Mouse (Mus musculus) left cerebral cortex, adult 18-20 months (tissue): ENCODE data around the gene Eif2ak3. TPM values are rescaled to one million over a fixed set of nuclear protein-coding genes. Genes with fewer than 3 reads are reported as not detected.

Experiments
- DNase-seq, 2 experiments: peaks; one replicate each; pipeline ENCODE4 v3.0.0; 2021 to 2022; ENCODE audit warnings: low spot score in 2 of 2, mixed read lengths in 1 of 2
- total RNA-seq, 2 experiments: library from RNA; stranded (reverse); gene quantifications; 2 replicates each; pipeline ENCODE4 v1.2.3; 2021

Eif2ak3 gene
- total RNA-seq, 2 experiments from 2014 or later: 25.3 to 27.5 TPM

DNA sequence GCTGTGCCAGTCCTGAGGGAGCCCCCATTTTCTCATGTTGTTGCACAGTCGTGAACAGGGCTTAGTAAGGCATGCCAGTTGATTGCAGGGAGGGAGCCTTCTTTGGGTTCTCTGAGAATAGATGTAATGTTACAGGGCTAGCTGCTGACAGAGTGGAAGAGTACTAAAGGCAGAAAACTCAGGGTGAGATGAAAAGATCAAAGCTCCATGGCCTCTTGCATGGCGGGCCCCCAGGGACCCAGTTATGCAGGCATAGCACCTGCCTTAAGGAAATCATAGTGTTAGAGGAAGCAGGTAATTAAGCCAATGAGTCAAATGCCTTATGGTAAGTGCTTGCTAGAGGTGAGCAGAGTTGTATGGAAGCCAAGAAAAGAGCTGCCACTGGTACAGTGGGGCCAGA is 14.9 kb upstream of the Eif2ak3 start:
- no peak for DNase-seq

- DNase-seq: no peak
Observed at GRCm38 (mm10) chr6:70830552-70830951, 13.8 kb upstream of the Eif2ak3 start.

DNA sequence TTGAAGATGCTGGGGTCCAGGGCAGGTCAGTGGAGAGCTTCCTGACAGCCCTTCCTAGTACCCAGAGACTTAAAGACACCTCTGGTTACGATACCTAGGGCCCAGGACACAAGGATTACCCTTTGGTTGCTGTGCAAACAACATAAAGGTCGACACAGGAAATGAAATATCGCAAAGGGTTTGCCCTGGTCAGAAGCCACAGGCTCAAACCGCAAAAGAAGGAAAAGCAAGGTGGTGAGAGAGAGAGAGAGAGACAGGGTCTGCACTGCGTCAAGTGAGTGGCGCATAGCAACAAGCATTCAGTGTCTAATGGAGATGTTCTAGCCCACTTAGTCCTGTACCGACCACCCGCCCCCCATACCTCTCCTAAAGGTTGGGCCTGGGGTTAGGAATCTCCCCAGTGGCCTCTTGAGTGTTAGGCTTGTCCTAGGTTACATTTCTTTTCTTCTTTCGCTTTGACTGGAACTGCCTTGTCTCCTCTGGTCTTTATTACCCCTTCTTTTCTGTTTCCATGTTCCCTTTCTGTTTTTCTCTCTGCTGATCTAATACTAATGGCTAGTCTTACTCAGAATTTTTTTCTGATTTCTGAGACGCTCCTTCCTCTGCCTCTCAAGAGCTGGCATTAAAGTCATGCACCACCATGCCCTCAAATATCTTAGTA is 13.0 kb upstream of the Eif2ak3 start:
- DNase-seq: no peak

DNA sequence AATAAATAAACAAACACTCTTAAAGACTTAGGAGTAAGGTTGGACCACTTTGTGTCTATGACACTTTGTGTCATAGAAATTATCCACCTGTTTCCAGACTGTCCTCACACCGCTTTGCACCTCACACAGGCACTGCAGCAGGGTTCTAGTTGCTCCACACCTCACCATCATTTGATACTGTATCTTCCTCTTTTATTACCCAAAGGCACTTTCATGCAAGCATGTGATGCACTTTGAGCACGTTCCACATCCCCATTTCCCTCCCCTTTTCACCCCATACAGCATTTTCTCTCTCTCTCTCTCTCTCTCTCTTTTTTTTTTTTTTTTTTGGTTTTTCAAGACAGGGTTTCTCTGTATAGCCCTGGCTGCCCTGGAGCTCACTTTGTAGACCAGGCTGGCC is 7.0 kb upstream of the Eif2ak3 start:
- DNase-seq: no peak

DNA sequence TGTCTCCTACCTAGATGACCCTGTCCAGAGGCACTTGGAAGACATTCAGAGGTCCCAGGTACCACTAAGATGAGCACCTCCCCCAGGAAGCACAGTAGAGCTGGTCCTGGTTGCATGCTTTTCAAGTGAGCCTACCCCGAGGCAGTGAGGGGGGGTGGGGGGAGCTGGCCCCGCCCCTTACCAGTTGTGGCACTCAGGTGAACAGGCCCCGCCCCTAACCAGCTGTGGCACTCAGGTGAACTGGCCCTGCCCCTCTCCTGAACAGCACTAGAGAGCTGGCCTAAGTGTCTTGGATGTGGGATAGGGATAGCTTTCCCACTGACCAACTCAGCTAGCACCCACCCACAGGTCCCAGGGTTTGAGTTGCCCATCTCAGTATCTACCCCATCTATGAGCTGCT is 5.8 kb upstream of the Eif2ak3 start:
- DNase-seq: no peak

DNA sequence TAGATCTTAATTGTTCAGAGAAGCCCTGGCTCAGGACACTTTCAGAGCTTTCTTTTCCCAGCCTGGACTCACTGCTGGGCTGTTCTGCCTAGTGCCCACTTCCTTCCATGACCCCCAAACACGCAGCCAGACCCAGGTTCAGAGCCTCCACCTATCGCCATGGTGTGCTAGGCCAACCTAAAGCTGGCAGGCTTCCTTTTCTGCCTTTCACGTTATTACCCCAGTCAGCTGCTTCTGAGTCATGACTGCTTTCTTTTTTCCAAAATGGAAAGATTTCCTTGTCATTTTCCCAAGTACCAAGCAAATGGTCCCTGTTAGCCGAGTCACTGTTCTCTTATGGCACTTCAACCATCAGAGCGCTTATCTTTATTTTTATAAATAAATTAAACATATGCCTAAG is 4.0 kb upstream of the Eif2ak3 start:
- no peak for DNase-seq

DNA sequence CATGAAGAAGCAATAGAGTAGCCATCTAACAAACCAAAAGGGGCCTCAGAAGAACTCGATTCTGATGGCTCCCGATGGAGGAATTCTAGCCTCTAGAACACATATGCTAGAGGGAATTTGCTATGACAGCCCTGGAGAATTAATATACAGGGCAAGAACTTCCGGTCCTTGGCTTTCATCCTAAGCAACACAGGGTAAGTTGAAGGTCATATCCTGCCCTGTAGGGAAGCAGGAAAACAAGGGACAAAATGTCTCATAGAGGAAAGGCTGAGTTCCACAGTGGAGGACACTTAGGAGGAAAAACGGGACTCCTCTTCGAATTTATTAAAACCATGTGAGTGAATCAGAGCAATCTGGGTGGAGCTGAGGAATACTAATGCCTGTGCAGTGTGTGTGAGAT is 1.3 kb upstream of the Eif2ak3 start:
- DNase-seq: no peak

DNA sequence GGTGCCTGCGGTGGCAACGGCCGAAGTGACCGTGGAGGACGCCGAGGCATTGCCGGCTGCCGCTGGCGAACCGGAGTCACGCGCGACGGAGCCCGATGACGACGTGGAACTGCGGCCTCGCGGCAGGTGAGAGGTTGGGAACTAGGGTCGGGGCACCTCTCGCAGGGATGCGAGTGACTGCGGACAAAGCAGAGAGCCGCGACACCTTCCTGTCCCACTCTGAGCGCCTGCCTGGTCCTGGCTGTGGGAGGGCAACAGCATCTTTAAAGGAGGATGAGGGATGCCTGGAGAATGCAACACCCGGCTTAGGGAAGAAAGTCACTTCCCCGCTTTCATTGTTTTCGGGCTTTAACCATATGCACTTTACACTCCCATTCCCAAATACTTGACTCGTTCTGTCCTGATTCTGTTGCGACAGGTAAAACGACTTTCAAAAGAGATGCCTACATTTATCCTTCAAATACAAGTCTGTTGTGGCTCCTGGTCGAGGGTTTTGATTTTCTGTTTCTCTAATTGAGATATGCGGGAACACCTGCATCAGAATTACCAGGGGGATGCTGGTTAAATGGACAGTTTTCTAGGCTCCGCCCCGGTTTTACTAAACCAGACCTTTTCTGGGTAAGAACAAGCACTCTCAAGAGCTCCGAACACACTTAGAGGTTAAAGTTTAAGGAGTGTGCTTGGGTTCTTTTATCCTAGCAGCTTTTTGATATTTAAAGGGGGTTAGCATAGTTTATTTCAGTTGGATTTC is 756 bp downstream of the Eif2ak3 start:
- DNase-seq: peak; percentile 16 to 49

GRCm38 (mm10) chr6:70847386-70847785 is 3.1 kb downstream of the Eif2ak3 start:
- DNase-seq: no peak

GRCm38 (mm10) chr6:70853371-70853770 is 9.1 kb downstream of the Eif2ak3 start:
- no peak for DNase-seq

- DNase-seq: no peak
Observed at GRCm38 (mm10) chr6:70855529-70856309, 11.4 kb downstream of the Eif2ak3 start.

GRCm38 (mm10) chr6:70862726-70863125 is 18.4 kb downstream of the Eif2ak3 start:
- DNase-seq: no peak

- no peak for DNase-seq
Observed at GRCm38 (mm10) chr6:70864285-70864684, 20.0 kb downstream of the Eif2ak3 start.

DNA sequence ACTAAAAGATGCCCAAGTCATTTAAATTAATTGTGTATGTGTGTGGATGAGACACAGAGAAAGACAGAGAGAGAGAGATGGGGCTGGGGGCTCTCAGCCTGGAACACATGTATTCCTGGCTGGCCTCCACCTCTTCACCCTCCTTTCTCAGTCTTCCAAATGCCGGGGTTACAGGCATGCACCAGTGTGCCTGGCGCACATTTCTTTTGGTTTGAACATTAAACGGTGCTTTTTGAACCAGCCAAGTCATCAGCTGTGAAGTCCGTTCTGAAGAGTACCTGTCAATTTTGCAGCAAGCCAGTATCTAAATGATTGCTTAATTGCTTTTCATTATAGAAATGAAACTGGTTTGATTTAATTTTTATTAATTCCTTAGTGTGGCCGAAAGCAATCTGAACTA is 22.4 kb downstream of the Eif2ak3 start:
- DNase-seq: no peak

DNA sequence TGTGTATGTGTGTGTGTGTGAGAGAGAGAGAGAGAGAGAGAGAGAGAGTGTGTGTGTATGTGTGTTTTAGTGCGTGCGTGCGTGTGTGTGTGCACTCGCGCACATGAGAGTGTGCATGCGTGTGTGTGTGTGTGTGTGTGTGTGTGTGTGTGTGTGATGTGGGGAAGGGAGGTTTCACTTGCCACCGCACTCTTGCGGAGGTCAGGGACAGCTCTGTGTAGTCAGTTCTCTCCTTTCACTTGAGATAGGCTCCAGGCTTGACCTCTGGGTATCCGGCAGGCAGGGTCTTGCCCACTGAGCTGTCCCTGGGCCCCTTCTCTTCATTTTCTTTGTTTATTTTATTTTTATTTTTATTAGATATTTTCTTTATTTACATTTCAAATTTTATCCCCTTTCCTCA is 23.0 kb downstream of the Eif2ak3 start:
- DNase-seq: no peak

- peak in 1 of 2 experiments; percentile 8 for DNase-seq
Observed at GRCm38 (mm10) chr6:70871511-70871980, 27.2 kb downstream of the Eif2ak3 start.

DNA sequence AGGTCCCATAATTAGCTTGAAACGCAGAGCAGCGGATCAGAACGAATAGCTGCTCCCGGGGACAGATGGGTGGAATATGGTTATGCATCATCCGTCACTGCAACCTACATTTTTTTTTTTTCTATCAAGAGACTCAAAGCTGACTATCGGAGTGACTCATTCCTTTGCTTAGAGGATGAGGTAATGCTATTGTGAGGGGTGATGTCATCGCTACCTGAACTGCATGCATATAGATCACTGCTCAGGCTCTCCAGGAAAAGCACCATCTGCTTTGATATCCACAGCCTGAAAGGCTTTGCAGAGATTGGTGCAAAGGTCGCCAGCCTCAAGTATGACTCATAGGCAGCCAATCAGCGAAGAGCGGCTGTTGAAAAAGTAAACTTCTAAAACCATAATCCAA is 27.8 kb downstream of the Eif2ak3 start:
- DNase-seq: peak; percentile 42 to 48

DNA sequence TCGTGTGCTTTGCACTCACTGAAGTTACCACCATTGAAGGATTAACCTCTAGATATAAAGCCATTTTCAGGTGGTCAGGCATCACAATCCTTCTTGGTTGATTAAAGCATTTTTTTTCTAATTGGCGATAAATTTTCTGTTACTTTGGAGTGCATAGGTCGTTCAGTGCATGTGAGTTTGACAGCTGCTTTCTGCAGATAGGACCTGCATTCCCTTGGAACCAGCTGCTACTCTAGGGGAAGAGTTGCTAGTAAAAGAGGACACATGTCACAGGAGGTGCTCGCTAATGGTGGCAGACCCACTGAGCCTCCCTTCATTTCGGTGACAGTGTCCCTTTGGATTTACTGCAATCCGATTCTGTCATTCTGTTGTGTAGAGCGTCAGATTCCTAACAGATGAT is 28.3 kb downstream of the Eif2ak3 start:
- DNase-seq: no peak

GRCm38 (mm10) chr6:70874035-70874775 is 29.9 kb downstream of the Eif2ak3 start:
- DNase-seq: no peak

DNA sequence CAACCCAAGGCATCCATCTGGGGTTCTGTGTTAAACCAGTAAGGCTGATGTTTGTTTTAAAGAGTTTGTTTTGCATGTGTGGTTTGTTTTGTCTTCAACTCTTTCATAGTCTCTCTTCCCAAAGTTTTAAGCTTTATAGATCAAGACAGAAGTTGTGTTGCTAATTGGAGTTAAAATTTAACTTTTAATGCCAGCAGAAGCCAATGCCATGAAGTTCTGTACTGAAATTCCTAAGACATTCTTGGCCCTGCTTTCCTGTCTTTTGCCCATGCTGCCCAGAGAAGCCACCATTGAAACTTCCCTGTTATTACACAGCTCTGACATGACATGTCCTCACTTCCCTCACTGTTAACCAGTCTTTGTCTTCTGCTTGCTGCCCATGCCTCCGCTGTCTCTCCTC is 30.7 kb downstream of the Eif2ak3 start:
- DNase-seq: no peak

GRCm38 (mm10) chr6:70880714-70881304 is 36.5 kb downstream of the Eif2ak3 start:
- DNase-seq: peak; percentile 78 to 88
